Mouse (Mus musculus) forebrain, embryonic 12.5 days (tissue): ENCODE data around the gene Rfx4. TPM values are rescaled to one million over a fixed set of nuclear protein-coding genes. Genes with fewer than 3 reads are reported as not detected.

Experiments used
- ATAC-seq: fragments of 200-750 bp; cut with Nextera tagmentation; 2 replicates; pipeline ENCODE4 v1.8.0; 2017; ENCODE audit warnings: moderate TSS enrichment; ENCODE audit not compliant: low FRiP score
- H3K27ac ChIP-seq: fragments of 300-500 bp; sonication (generic); 2 replicates; pipeline ENCODE4 v1.5.1; 2016; ENCODE audit warnings: mild to moderate bottlenecking
- H3K27me3 ChIP-seq: fragments of 300-500 bp; sonication (generic); 2 replicates; pipeline ENCODE4 v1.6.1; 2016; ENCODE audit warnings: mild to moderate bottlenecking
- H3K36me3 ChIP-seq: fragments of 300-500 bp; sonication (generic); replicated peaks from 2 replicates; pipeline ENCODE4 v1.6.1; 2016; ENCODE audit warnings: mild to moderate bottlenecking
- H3K4me1 ChIP-seq: fragments of 300-500 bp; sonication (generic); 2 replicates; pipeline ENCODE4 v1.6.1; 2016
- H3K4me2 ChIP-seq: fragments of 300-500 bp; sonication (generic); 2 replicates; pipeline ENCODE4 v1.6.1; 2016; ENCODE audit warnings: mild to moderate bottlenecking, moderate library complexity
- H3K4me3 ChIP-seq: fragments of 300-500 bp; sonication (generic); replicated peaks from 2 replicates; pipeline ENCODE4 v1.5.1; 2016; ENCODE audit warnings: mild to moderate bottlenecking
- H3K9ac ChIP-seq: fragments of 300-500 bp; sonication (generic); 2 replicates; pipeline ENCODE4 v1.6.1; 2016; ENCODE audit warnings: mild to moderate bottlenecking
- H3K9me3 ChIP-seq: fragments of 300-500 bp; sonication (generic); 2 replicates; pipeline ENCODE4 v1.6.1; 2016
- WGBS: fragments of 180-500 bp; shearing (Covaris S2); methylation state at CpG from one replicate; pipeline ENCODE4 v1.1.7; 2016; 5-methylcytosine and 5-hydroxymethylcytosine counted together
- polyA plus RNA-seq: library from polyadenylated mRNA; unstranded; fragments of >200 nt; fragmentation: Nextera tagmentation; extraction: Ambion mirVana; gene quantifications from 2 replicates; pipeline ENCODE4 v1.2.1, GENCODE M21; 2016

The Rfx4 gene
- polyA plus RNA-seq, 1 experiment from 2014 or later = 26.5 TPM

- WGBS = 5% methylated on average over 16 of the region's 16 CpGs
- peak overlapping the region; percentile 73 for H3K9ac ChIP-seq
- H3K9me3 ChIP-seq = no peaks in the 10 kb centered on the region
- H3K4me1 ChIP-seq = peaks cover 75% of the 10 kb centered on the region
- peak overlapping the region; percentile 55 for H3K4me3 ChIP-seq
- ATAC-seq = no peak
- peak overlapping the region; percentile 67 for H3K27ac ChIP-seq
- H3K4me2 ChIP-seq = peak overlapping the region; percentile 67
- H3K27me3 ChIP-seq = peaks cover 64% of the 10 kb centered on the region
- no peaks in the 10 kb centered on the region; the same call in 1 of the 2 replicates for H3K36me3 ChIP-seq
Observed at GRCm38 (mm10) chr10:84759511-84760117, 3.8 kb downstream of the Rfx4 start.

GRCm38 (mm10) chr10:84760118-84761111 is 4.6 kb downstream of the Rfx4 start:
- Histone ChIP-seq H3K4me3 (peak overlapping the region; percentile 55), H3K9ac (peak overlapping the region; percentile 73), H3K27me3 (peaks cover 64% of the 10 kb centered on the region), H3K9me3 (no peaks in the 10 kb centered on the region), H3K27ac (peak overlapping the region; percentile 67), H3K4me1 (peaks cover 71% of the 10 kb centered on the region), H3K4me2 (peak overlapping the region; percentile 67), H3K36me3 (no peaks in the 10 kb centered on the region; the same call in 1 of the 2 replicates)
- peak; percentile 51 for ATAC-seq
- WGBS = 6% methylated on average over 46 of the region's 46 CpGs

GRCm38 (mm10) chr10:84768766-84769165 is 12.9 kb downstream of the Rfx4 start:
- no peak for ATAC-seq
- Histone ChIP-seq H3K4me2 (no peak overlapping the region), H3K27me3 (no peaks in the 10 kb centered on the region), H3K9ac (no peak overlapping the region), H3K4me3 (no peak overlapping the region), H3K4me1 (peaks cover 16% of the 10 kb centered on the region), H3K27ac (no peak overlapping the region), H3K9me3 (no peaks in the 10 kb centered on the region), H3K36me3 (peaks cover 9% of the 10 kb centered on the region; the same call in 1 of the 2 replicates)
- WGBS = 88% methylated on average over 10 of the region's 10 CpGs

- Histone ChIP-seq H3K27me3 (no peaks in the 10 kb centered on the region), H3K4me3 (no peak overlapping the region), H3K27ac (no peak overlapping the region), H3K4me1 (peaks cover 17% of the 10 kb centered on the region), H3K9ac (no peak overlapping the region), H3K36me3 (peaks cover 5% of the 10 kb centered on the region), H3K9me3 (no peaks in the 10 kb centered on the region), H3K4me2 (no peak overlapping the region)
- WGBS = 82% methylated on average over 4 of the region's 4 CpGs
- ATAC-seq = no peak
Observed at GRCm38 (mm10) chr10:84772380-84773130, 16.7 kb downstream of the Rfx4 start.

GRCm38 (mm10) chr10:84773889-84774288 is 18.0 kb downstream of the Rfx4 start:
- H3K9ac ChIP-seq = no peak overlapping the region
- no peak overlapping the region for H3K27ac ChIP-seq
- no peak overlapping the region for H3K4me3 ChIP-seq
- 89% methylated on average over 4 of the region's 4 CpGs for WGBS
- no peaks in the 10 kb centered on the region; the same call in none of the 2 replicates for H3K36me3 ChIP-seq
- no peak overlapping the region for H3K4me2 ChIP-seq
- peaks cover 17% of the 10 kb centered on the region for H3K4me1 ChIP-seq
- H3K27me3 ChIP-seq = no peaks in the 10 kb centered on the region
- no peaks in the 10 kb centered on the region for H3K9me3 ChIP-seq
- ATAC-seq = no peak

- peaks cover 17% of the 10 kb centered on the region for H3K4me1 ChIP-seq
- no peak for ATAC-seq
- WGBS = 96% methylated on average over 12 of the region's 12 CpGs
- no peak overlapping the region for H3K9ac ChIP-seq
- no peak overlapping the region for H3K4me3 ChIP-seq
- peaks cover under 1% of the 10 kb centered on the region for H3K36me3 ChIP-seq
- no peaks in the 10 kb centered on the region for H3K9me3 ChIP-seq
- H3K27me3 ChIP-seq = no peaks in the 10 kb centered on the region
- no peak overlapping the region for H3K4me2 ChIP-seq
- no peak overlapping the region for H3K27ac ChIP-seq
Observed at GRCm38 (mm10) chr10:84774573-84774972, 18.7 kb downstream of the Rfx4 start.

- Histone ChIP-seq H3K4me3 (no peak overlapping the region), H3K4me2 (no peak overlapping the region), H3K9me3 (no peaks in the 10 kb centered on the region), H3K4me1 (peaks cover 11% of the 10 kb centered on the region), H3K9ac (no peak overlapping the region), H3K27me3 (no peaks in the 10 kb centered on the region), H3K36me3 (peaks cover 23% of the 10 kb centered on the region), H3K27ac (no peak overlapping the region)
- no peak for ATAC-seq
- 74% methylated on average over 5 of the region's 5 CpGs for WGBS
Observed at GRCm38 (mm10) chr10:84777109-84777508, 21.2 kb downstream of the Rfx4 start.

GRCm38 (mm10) chr10:84777974-84778373 is 22.1 kb downstream of the Rfx4 start:
- H3K36me3 ChIP-seq = peaks cover 23% of the 10 kb centered on the region

GRCm38 (mm10) chr10:84780828-84781227 is 25.0 kb downstream of the Rfx4 start:
- Histone ChIP-seq H3K4me2 (no peak overlapping the region), H3K27ac (no peak overlapping the region), H3K36me3 (peaks cover 23% of the 10 kb centered on the region), H3K4me1 (peaks cover 7% of the 10 kb centered on the region; the same call in 1 of the 2 replicates), H3K9ac (no peak overlapping the region), H3K27me3 (no peaks in the 10 kb centered on the region), H3K4me3 (no peak overlapping the region), H3K9me3 (no peaks in the 10 kb centered on the region)
- ATAC-seq = no peak
- WGBS = 89% methylated on average over 4 of the region's 4 CpGs

More at GRCm38 (mm10) chr10:84777974-84778373, 22.1 kb downstream of the Rfx4 start:
- no peak overlapping the region for H3K9ac ChIP-seq
- H3K27ac ChIP-seq = no peak overlapping the region
- 81% methylated on average over 7 of the region's 7 CpGs for WGBS
- no peaks in the 10 kb centered on the region for H3K9me3 ChIP-seq
- H3K27me3 ChIP-seq = no peaks in the 10 kb centered on the region
- ATAC-seq = no peak
- H3K4me3 ChIP-seq = no peak overlapping the region
- H3K4me1 ChIP-seq = peaks cover 7% of the 10 kb centered on the region; the same call in 1 of the 2 replicates
- no peak overlapping the region for H3K4me2 ChIP-seq

- Histone ChIP-seq H3K4me3 (no peak overlapping the region), H3K27me3 (no peaks in the 10 kb centered on the region), H3K9me3 (no peaks in the 10 kb centered on the region), H3K27ac (no peak overlapping the region), H3K4me1 (no peaks in the 10 kb centered on the region), H3K36me3 (peaks cover 21% of the 10 kb centered on the region), H3K9ac (no peak overlapping the region), H3K4me2 (no peak overlapping the region)
- WGBS = 91% methylated on average over 4 of the region's 4 CpGs
- no peak for ATAC-seq
Observed at GRCm38 (mm10) chr10:84785339-84785738, 29.5 kb downstream of the Rfx4 start.

- ATAC-seq = no peak
- Histone ChIP-seq H3K36me3 (peaks cover 6% of the 10 kb centered on the region; the same call in 1 of the 2 replicates), H3K9me3 (no peaks in the 10 kb centered on the region), H3K9ac (no peak overlapping the region), H3K4me3 (no peak overlapping the region), H3K4me1 (peaks cover 10% of the 10 kb centered on the region), H3K27me3 (no peaks in the 10 kb centered on the region), H3K27ac (no peak overlapping the region), H3K4me2 (no peak overlapping the region)
- WGBS = 89% methylated on average over 8 of the region's 8 CpGs
Observed at GRCm38 (mm10) chr10:84790323-84790722, 34.5 kb downstream of the Rfx4 start.

- no peak overlapping the region for H3K9ac ChIP-seq
- H3K9me3 ChIP-seq = no peaks in the 10 kb centered on the region
- 92% methylated on average over 3 of the region's 3 CpGs for WGBS
- no peaks in the 10 kb centered on the region for H3K27me3 ChIP-seq
- no peak overlapping the region for H3K4me2 ChIP-seq
- no peak overlapping the region for H3K4me3 ChIP-seq
- no peak for ATAC-seq
- no peak overlapping the region for H3K27ac ChIP-seq
- peaks cover 6% of the 10 kb centered on the region; the same call in 1 of the 2 replicates for H3K36me3 ChIP-seq
- H3K4me1 ChIP-seq = peaks cover 10% of the 10 kb centered on the region
Observed at GRCm38 (mm10) chr10:84791181-84791580, 35.3 kb downstream of the Rfx4 start.
